Mouse (Mus musculus) cerebellum, adult 2 months (tissue): Measurements from ENCODE around the gene Cpsf7. TPM values are rescaled to one million over a fixed set of nuclear protein-coding genes. Genes with fewer than 3 reads are reported as not detected.
A peak's percentile ranks its signal among the peaks of the same experiment; 100 is the strongest.

ENCODE experiments used
- DNase-seq, 2 experiments: peaks; one replicate each; pipeline ENCODE4 v3.0.0; 2021
- H3K27ac ChIP-seq: fragments of 200-500 bp; 2 replicates; pipeline ENCODE4 v1.5.1; 2012; ENCODE audit warnings: low read length, control low read depth, inconsistent platforms; ENCODE audit not compliant: insufficient read depth
- H3K27me3 ChIP-seq: fragments of 200-500 bp; 2 replicates; pipeline ENCODE4 v1.6.1; 2012; ENCODE audit warnings: inconsistent platforms, mild to moderate bottlenecking, low read length, moderate library complexity; ENCODE audit not compliant: control insufficient read depth, insufficient read depth
- H3K4me1 ChIP-seq: fragments of 200-500 bp; 2 replicates; pipeline ENCODE4 v1.6.1; 2011; ENCODE audit warnings: low read length; ENCODE audit not compliant: control insufficient read depth, insufficient read depth
- H3K4me3 ChIP-seq: fragments of 200-500 bp; replicated peaks from 2 replicates; pipeline ENCODE3; 2011; ENCODE audit warnings: mild to moderate bottlenecking, low read depth, low read length, control low read depth; ENCODE audit not compliant: insufficient read depth
- CTCF ChIP-seq: fragments of 200-500 bp; IDR thresholded peaks from 2 replicates; pipeline ENCODE4 v1.5.1; 2011; ENCODE audit warnings: low read depth, mild to moderate bottlenecking, control low read depth, low read length, moderate library complexity, borderline replicate concordance; ENCODE audit not compliant: insufficient read depth
- POLR2A ChIP-seq: fragments of 200-500 bp; IDR thresholded peaks from 2 replicates; pipeline ENCODE4 v1.6.1; 2011; ENCODE audit warnings: low read length, control low read depth, borderline replicate concordance; ENCODE audit not compliant: insufficient read depth
- WGBS: fragments of 180-500 bp; shearing (Covaris S2); methylation state at CpG from one replicate; pipeline ENCODE4 v1.1.7; 2018; 5-methylcytosine and 5-hydroxymethylcytosine counted together
- polyA plus RNA-seq: library from polyadenylated mRNA; depleted of rRNA; stranded (reverse); fragments of >200 nt; gene quantifications from 2 replicates; pipeline ENCODE4 v1.2.3, GENCODE M21; 2012

The Cpsf7 gene
- polyA plus RNA-seq, 1 experiment = 91.9 TPM

GRCm38 (mm10) chr19:10500581-10500980, 24.5 kb upstream of the Cpsf7 start:
- H3K27me3 ChIP-seq = no peaks in the 10 kb centered on the region
- 79% methylated on average over 8 of the region's 8 CpGs for WGBS
- no peak overlapping the region for H3K27ac ChIP-seq
- no peak for DNase-seq
- no peak overlapping the region for H3K4me3 ChIP-seq
- TF ChIP-seq CTCF (no peak), POLR2A (no peak)
- peaks cover 3% of the 10 kb centered on the region; the same call in 1 of the 2 replicates for H3K4me1 ChIP-seq

- no peak overlapping the region for H3K4me3 ChIP-seq
- 3% methylated on average over 4 of the region's 4 CpGs for WGBS
- peaks cover 3% of the 10 kb centered on the region; the same call in 1 of the 2 replicates for H3K4me1 ChIP-seq
- H3K27ac ChIP-seq = no peak overlapping the region
- TF ChIP-seq CTCF (peak; percentile 86), POLR2A (no peak)
- DNase-seq = peak; percentile 29 to 44
- H3K27me3 ChIP-seq = no peaks in the 10 kb centered on the region
Observed at GRCm38 (mm10) chr19:10502571-10502970, 22.5 kb upstream of the Cpsf7 start.

GRCm38 (mm10) chr19:10510759-10511330, 14.2 kb upstream of the Cpsf7 start:
- TF ChIP-seq POLR2A = no peak
- TF ChIP-seq CTCF = no peak
- Histone ChIP-seq H3K27me3 (no peaks in the 10 kb centered on the region), H3K27ac (no peak overlapping the region), H3K4me1 (no peaks in the 10 kb centered on the region), H3K4me3 (no peak overlapping the region)
- WGBS = 81% methylated on average over 6 of the region's 6 CpGs
- DNase-seq = no peak

- no peak for DNase-seq
- WGBS = 37% methylated on average over 1 of the region's 1 CpGs
- H3K27me3 ChIP-seq = no peaks in the 10 kb centered on the region
- H3K4me3 ChIP-seq = no peak overlapping the region
- no peak for TF ChIP-seq POLR2A
- no peak for TF ChIP-seq CTCF
- H3K4me1 ChIP-seq = no peaks in the 10 kb centered on the region
- no peak overlapping the region for H3K27ac ChIP-seq
Observed at GRCm38 (mm10) chr19:10520355-10520754, 4.7 kb upstream of the Cpsf7 start.

GRCm38 (mm10) chr19:10521926-10522325, 3.1 kb upstream of the Cpsf7 start:
- no peak for DNase-seq
- no peak overlapping the region for H3K27ac ChIP-seq
- 68% methylated on average over 1 of the region's 1 CpGs for WGBS
- H3K4me3 ChIP-seq = no peak overlapping the region
- no peaks in the 10 kb centered on the region for H3K4me1 ChIP-seq
- H3K27me3 ChIP-seq = no peaks in the 10 kb centered on the region
- no peak for TF ChIP-seq CTCF
- TF ChIP-seq POLR2A = no peak

- no peak overlapping the region for H3K4me3 ChIP-seq
- TF ChIP-seq CTCF (no peak), POLR2A (no peak)
- H3K27ac ChIP-seq = no peak overlapping the region
- no peaks in the 10 kb centered on the region for H3K4me1 ChIP-seq
- WGBS = 84% methylated on average over 5 of the region's 5 CpGs
- no peak for DNase-seq
- H3K27me3 ChIP-seq = no peaks in the 10 kb centered on the region
Observed at GRCm38 (mm10) chr19:10523483-10524080, 1.5 kb upstream of the Cpsf7 start.

GRCm38 (mm10) chr19:10524784-10525105, 321 bp upstream of the Cpsf7 start:
- under 1% methylated on average over 19 of the region's 19 CpGs for WGBS
- Histone ChIP-seq H3K27ac (peak overlapping the region; percentile 86), H3K4me1 (no peaks in the 10 kb centered on the region), H3K27me3 (no peaks in the 10 kb centered on the region), H3K4me3 (peak overlapping the region; percentile 92)
- no peak for DNase-seq
- no peak for TF ChIP-seq POLR2A
- no peak for TF ChIP-seq CTCF

- H3K27ac ChIP-seq = peak within 1 kb of the TSS; percentile 86
- H3K27me3 ChIP-seq = no peaks in the 10 kb centered on the region
- DNase-seq = peak in 1 of 2 experiments; percentile 49
- 0% methylated on average over 11 of the region's 11 CpGs for WGBS
- H3K4me3 ChIP-seq = peak within 1 kb of the TSS; percentile 92
- TF ChIP-seq CTCF (no peak), POLR2A (no peak)
- H3K4me1 ChIP-seq = no peaks in the 10 kb centered on the region
Observed at GRCm38 (mm10) chr19:10525910-10526309, 844 bp downstream of the Cpsf7 start, which contains the start of gene Sdhaf2. Sdhaf2 (minus strand) TSS chr19:10526142.
